Mouse (Mus musculus): ENCODE results near the gene Proser1. TPM values are rescaled to one million over a fixed set of nuclear protein-coding genes. Genes with fewer than 3 reads are reported as not detected.

The Proser1 gene
- 13.0 and 13.1 TPM in 2 replicates for polyA plus RNA-seq (2015; fragmentation: Nextera tagmentation; extraction: Ambion mirVana)

DNA sequence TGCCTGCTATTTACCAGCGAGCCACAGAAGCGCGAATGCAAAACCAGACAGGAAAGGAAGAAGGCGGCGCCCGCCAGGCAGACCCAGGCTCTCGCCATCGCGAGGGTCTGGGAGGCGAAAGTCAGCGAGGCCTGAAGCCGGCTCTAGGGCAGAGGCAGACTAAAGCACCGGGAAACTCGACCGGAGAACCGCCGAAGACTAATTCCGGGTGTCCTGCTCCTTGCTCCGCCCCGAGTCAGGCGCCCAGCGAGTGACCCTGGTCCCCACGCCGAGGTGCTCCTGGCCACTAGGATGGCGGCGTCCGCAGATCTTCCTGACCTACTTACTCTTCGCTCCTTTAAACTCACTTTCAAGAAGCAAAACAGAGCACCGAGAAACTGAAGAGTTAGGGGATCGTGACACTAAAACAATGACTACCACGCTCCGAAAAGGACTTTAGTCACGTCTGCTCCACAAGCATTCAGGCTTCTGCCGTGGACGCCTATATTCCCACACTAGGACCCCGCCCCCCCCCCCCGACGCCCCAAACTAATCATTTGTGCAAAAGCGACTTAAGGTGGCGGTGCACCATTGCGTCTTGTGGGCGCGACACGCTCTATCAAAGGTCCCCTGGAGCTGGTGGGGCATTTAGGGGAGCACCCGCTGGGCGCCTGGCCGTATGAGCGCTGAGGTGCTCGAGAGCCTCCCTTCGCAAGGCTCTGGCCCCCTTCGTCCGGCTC lies at the start of gene Proser1, which contains the start of gene Nhlrc3:
Gene Proser1, plus strand, starts transcription at position 621 of the 719 bp plus-strand sequence.
Gene Nhlrc3, minus strand, starts transcription at position 287 of the 719 bp plus-strand sequence.

DNA sequence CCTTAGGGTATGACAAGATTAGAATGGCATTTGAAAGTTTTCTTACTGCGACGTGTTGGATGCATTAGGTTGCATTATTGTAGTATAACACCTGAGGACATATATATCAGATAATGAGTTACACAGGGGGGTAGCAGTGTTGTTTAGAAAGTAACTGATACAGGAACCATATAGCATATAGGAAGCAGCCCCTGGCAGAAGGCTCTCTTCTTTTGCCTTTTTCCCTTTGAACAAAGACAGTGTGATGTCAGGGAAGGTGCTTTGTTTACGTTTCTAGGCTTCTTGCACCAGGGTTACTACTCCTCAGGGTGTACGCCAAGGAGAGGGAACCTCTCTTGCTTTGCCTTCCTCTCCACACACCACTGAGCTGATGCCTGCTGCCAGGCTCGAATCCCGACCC lies 24.9 kb downstream of the Proser1 start, which contains the start of gene Stoml3:
Gene Stoml3, plus strand, starts transcription at position 301 of the 400 bp plus-strand sequence.

Other genes starting within 250 kb of the Proser1 start
- 5.7 and 6.9 TPM in 2 replicates for gene Nhlrc3, start 334 bp upstream of the Proser1 start, polyA plus RNA-seq (2015; fragmentation: Nextera tagmentation; extraction: Ambion mirVana)
- 0.41 and 0.62 TPM in 2 replicates for gene Stoml3, start 25.0 kb downstream of the Proser1 start, polyA plus RNA-seq (2015; fragmentation: Nextera tagmentation; extraction: Ambion mirVana)
- 1.1 and 1.2 TPM in 2 replicates for gene Frem2, start 193.7 kb downstream of the Proser1 start, polyA plus RNA-seq (2015; fragmentation: Nextera tagmentation; extraction: Ambion mirVana)